Mouse (Mus musculus): ENCODE results near the gene Tbc1d4. TPM values are rescaled to one million over a fixed set of nuclear protein-coding genes. Genes with fewer than 3 reads are reported as not detected.

The Tbc1d4 gene
- total and polyA plus RNA-seq, 3 experiments: not detected

- Histone ChIP-seq H3K27ac (ENCODE audit: control insufficient read depth, low read depth, low read length) (no peak overlapping the region), H3K36me3 (ENCODE audit: control insufficient read depth in 1 of 2, insufficient read depth in 2 of 2, low read length in 2 of 2) (no peaks in the 10 kb centered on the region), H3K9me3 (replicated peaks; ENCODE audit: insufficient read depth, low read length) (no peaks in the 10 kb centered on the region), H3K4me3 (ENCODE audit: control insufficient read depth in 1 of 2, insufficient read depth in 1 of 2, low read depth in 2 of 2, low read length in 2 of 2) (no peak overlapping the region), H3K4me1 (ENCODE audit: control insufficient read depth in 1 of 2, insufficient read depth in 2 of 2, low read length in 2 of 2) (no peaks in the 10 kb centered on the region), H3K9ac (ENCODE audit: control insufficient read depth, low read depth, low read length, poor library complexity, severe bottlenecking) (no peak overlapping the region), H3K27me3 (ENCODE audit: control insufficient read depth in 1 of 2, insufficient read depth in 2 of 2, low read length in 2 of 2) (no peaks in the 10 kb centered on the region; a peak in 1 of 4 replicates), H3K79me2 (ENCODE audit: control insufficient read depth, insufficient read depth, low read length, poor library complexity) (no peaks in the 10 kb centered on the region)
- DNase-seq (ENCODE audit: low read depth, low spot score): peak; percentile 7
- TF ChIP-seq SMC3 (IDR thresholded peaks at IDR 0.05; ENCODE audit: low read depth, low read length): no peak
- TF ChIP-seq MAZ (IDR thresholded peaks at IDR 0.05; ENCODE audit: low read depth, low read length): no peak
- no peak for TF ChIP-seq MYC (IDR thresholded peaks at IDR 0.05; ENCODE audit: low read depth, low read length)
- no peak for TF ChIP-seq CHD1 (IDR thresholded peaks at IDR 0.05; ENCODE audit: low read depth, low read length)
- TF ChIP-seq GATA1 (IDR thresholded peaks at IDR 0.05; ENCODE audit: low read depth, low read length): no peak
- TF ChIP-seq NELFE (IDR thresholded peaks at IDR 0.05; ENCODE audit: low read depth, low read length): no peak
- no peak for TF ChIP-seq POLR2AphosphoS2 (IDR thresholded peaks at IDR 0.05; ENCODE audit: low read length)
- TF ChIP-seq UBTF (IDR thresholded peaks at IDR 0.05; ENCODE audit: borderline replicate concordance, insufficient read depth, low read depth, low read length): no peak
- TF ChIP-seq SIN3A (IDR thresholded peaks at IDR 0.05; ENCODE audit: low read length): no peak
- no peak for TF ChIP-seq TBP (IDR thresholded peaks at IDR 0.05; ENCODE audit: low read depth, low read length)
- TF ChIP-seq TCF12 (IDR thresholded peaks at IDR 0.05; ENCODE audit: low read depth, low read length): no peak
- TF ChIP-seq MAX (IDR thresholded peaks at IDR 0.05; ENCODE audit: low read length): no peak
- no peak for TF ChIP-seq MAFK (IDR thresholded peaks at IDR 0.05; ENCODE audit: borderline replicate concordance, low read depth, low read length)
Measured at GRCm38 (mm10) chr14:101481165-101481564, 127.8 kb downstream of the Tbc1d4 start.

- no peak overlapping the region for H3K27ac ChIP-seq (ENCODE audit: control insufficient read depth, low read depth, low read length)
- no peaks in the 10 kb centered on the region; a peak in 1 of 4 replicates for H3K27me3 ChIP-seq (ENCODE audit: control insufficient read depth in 1 of 2, insufficient read depth in 2 of 2, low read length in 2 of 2)
- H3K9me3 ChIP-seq (replicated peaks; ENCODE audit: insufficient read depth, low read length): no peaks in the 10 kb centered on the region
- no peaks in the 10 kb centered on the region for H3K36me3 ChIP-seq (ENCODE audit: control insufficient read depth in 1 of 2, insufficient read depth in 2 of 2, low read length in 2 of 2)
- H3K9ac ChIP-seq (ENCODE audit: control insufficient read depth, low read depth, low read length, poor library complexity, severe bottlenecking): no peak overlapping the region
- TF ChIP-seq TBP (IDR thresholded peaks at IDR 0.05; ENCODE audit: low read depth, low read length) (no peak), MAX (IDR thresholded peaks at IDR 0.05; ENCODE audit: low read length) (no peak), RAD21 (IDR thresholded peaks at IDR 0.05; ENCODE audit: low read depth, low read length) (no peak), POLR2A (IDR thresholded peaks at IDR 0.05; ENCODE audit: control insufficient read depth in 1 of 2, insufficient read depth in 1 of 2, low read depth in 1 of 2, low read length in 2 of 2, poor library complexity in 1 of 2) (no peak), HCFC1 (IDR thresholded peaks at IDR 0.05; ENCODE audit: low read depth, low read length) (no peak), POLR2AphosphoS5 (IDR thresholded peaks at IDR 0.05; ENCODE audit: borderline replicate concordance, low read depth, low read length) (no peak)
- no peak overlapping the region for H3K4me3 ChIP-seq (ENCODE audit: control insufficient read depth in 1 of 2, insufficient read depth in 1 of 2, low read depth in 2 of 2, low read length in 2 of 2)
- no peaks in the 10 kb centered on the region for H3K4me1 ChIP-seq (ENCODE audit: control insufficient read depth in 1 of 2, insufficient read depth in 2 of 2, low read length in 2 of 2)
- DNase-seq (ENCODE audit: low read depth, low spot score): no peak
- H3K79me2 ChIP-seq (ENCODE audit: control insufficient read depth, insufficient read depth, low read length, poor library complexity): no peaks in the 10 kb centered on the region
Measured at GRCm38 (mm10) chr14:101480541-101480940, 128.4 kb downstream of the Tbc1d4 start.

Data from MEL (cell line).